Mouse (Mus musculus): Measurements from ENCODE around the gene Hook1.
"Not testable (repeated sequence)": the region's sequence is repeated elsewhere in the genome, so short reads cannot be mapped to it uniquely, and the experiment has no call there.

Hook1 gene

GRCm38 (mm10) chr4:95966928-95967724 is at the start of gene Hook1:
Gene Hook1, plus strand, starts transcription at chr4:95967240.
- peak; percentile 88 for DNase-seq (ENCODE audit: extremely low spot score, low spot score)

DNA sequence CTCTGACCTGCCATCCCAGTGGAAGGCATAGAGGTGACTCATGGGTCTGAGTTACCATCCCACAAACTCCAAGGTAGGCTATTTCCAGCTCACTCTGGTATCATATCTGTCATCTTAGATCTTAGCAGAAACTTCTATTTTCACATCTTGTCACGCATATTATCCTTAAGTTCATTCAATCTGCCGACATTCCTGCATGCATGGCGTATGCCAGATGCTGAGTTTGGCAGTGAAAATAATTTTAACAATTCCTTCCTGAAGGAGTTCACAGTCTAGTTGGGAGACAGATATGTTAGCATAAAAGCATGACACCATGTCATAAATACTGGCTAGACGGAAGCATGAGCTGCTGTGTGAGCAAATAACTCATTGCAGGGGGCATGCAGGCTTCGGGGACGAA is 49.3 kb upstream of the Hook1 start:
- DNase-seq (ENCODE audit: extremely low spot score, low spot score): no peak

DNA sequence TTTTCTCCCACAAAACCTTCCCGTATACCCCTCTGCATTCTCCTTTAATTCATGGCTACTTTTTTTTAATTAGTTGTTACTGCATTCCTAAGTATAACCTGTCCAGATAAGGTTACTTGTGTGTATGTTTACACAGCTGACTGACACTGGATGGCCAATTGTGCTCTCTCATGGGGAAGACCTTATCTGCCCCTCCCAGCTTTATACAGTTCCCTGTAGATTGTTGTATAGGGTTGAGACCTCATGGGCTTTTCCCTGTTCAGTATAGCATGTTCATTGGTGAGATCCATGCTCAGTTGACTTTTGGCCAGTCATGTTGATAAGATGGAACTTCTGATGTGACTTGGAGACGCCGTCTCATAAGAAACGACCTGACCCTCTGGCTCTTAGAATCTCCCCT is 46.6 kb upstream of the Hook1 start:
- no peak for DNase-seq (ENCODE audit: extremely low spot score, low spot score)

- DNase-seq (ENCODE audit: extremely low spot score, low spot score): peak; percentile 81
Observed at GRCm38 (mm10) chr4:95924210-95925184, 42.5 kb upstream of the Hook1 start.

DNA sequence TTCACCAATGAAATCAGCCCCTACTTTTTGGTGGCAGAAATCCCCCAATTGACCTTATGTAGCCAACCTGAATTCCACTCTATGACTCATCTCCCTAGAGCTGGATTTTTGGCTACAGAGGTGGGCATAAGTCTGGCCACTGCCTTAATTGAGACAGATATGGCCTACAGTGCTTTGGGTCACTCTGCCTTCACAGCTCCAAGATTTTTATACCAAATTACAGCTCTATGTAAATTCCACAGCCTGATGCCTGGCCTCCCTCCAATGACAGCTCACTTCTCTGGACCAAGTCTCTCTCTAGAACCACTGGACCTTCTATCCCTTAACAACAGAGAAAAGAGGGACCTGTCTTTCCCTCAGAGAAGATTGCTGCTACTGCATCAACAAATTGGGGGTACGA is 38.2 kb upstream of the Hook1 start:
- DNase-seq (ENCODE audit: extremely low spot score, low spot score): no peak

- DNase-seq (ENCODE audit: extremely low spot score, low spot score): no peak
Observed at GRCm38 (mm10) chr4:95929936-95930335, 37.1 kb upstream of the Hook1 start.

- DNase-seq (ENCODE audit: extremely low spot score, low spot score): no peak
Observed at GRCm38 (mm10) chr4:95931331-95931730, 35.7 kb upstream of the Hook1 start.

DNA sequence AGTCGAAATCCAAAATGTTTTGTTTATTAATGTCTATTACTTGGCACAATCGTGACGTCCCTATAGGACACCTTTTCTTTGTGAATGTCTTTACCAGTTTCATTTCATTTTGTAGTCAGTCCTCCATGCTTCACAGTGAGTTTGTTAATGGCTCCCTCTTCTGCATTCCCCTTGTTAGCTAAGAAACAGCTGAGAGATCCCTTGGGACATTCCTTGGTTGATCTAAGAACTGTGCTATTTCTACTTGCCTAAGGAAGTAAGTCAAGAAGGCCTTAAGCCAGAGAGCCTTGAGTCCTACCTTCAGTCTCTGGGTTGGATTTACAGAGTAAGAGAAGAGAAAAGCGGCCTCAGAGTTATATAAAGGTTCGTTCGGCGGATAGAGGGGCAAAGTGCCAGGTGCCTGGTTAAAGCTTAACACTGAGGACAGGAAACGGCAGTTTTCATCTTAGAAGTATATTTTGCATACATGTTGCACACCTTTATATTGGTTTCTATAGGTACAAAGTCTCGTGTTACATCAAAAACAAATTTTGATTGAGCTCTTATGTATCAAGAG is 33.2 kb upstream of the Hook1 start:
- no peak for DNase-seq (ENCODE audit: extremely low spot score, low spot score)

DNA sequence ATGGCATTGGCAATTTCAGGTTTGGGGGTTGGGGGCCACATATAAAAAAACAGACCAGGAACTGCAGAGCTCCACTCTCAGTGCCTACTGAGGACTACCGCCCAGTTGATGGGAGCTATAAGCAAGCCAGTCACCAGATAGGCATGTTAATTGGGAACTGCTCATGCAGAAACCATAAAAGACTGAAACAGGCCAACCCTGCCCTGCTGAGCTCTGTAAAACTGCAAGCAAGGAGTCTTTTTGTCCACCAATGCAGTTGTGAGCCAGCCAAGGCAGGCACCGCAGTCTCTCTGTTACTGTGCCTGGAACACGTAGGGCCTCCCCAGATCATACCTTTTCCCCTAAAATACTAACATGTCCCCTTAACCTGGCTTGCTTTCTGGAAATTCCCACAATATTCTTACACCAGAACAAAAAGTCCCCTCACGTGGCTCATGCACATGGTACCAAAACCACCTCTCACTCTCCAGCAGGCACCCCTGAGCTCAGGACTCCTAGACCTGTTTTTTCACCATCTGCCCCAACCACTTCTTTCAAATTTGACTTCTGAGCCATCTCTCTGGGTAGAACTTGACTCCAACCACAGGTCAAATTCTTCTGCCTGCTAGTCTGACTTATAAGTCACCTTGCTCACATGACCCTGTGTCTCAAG is 32.5 kb upstream of the Hook1 start:
- no peak for DNase-seq (ENCODE audit: extremely low spot score, low spot score)

DNA sequence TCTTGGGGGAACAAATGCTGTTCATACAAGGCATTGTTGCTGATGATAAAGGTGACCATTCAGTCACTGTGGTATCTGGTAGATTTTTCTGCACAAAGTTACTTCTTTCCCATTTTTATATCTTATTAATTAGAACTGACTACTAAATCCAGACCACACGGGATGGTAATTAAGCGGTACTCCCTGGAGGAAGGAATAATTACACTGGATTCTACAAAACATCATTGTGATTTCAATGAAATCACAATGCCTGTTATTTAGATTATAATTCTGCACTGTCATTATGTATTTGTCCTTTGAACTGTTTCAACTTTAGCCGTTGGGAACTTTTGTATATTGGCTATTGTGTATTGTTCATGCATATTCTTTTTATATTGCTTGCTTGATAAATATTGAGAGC is 28.3 kb upstream of the Hook1 start:
- DNase-seq (ENCODE audit: extremely low spot score, low spot score): no peak

GRCm38 (mm10) chr4:95947896-95948295 is 19.1 kb upstream of the Hook1 start:
- DNase-seq (ENCODE audit: extremely low spot score, low spot score): no peak

GRCm38 (mm10) chr4:95953328-95953727 is 13.7 kb upstream of the Hook1 start:
- DNase-seq (ENCODE audit: extremely low spot score, low spot score): no peak

DNA sequence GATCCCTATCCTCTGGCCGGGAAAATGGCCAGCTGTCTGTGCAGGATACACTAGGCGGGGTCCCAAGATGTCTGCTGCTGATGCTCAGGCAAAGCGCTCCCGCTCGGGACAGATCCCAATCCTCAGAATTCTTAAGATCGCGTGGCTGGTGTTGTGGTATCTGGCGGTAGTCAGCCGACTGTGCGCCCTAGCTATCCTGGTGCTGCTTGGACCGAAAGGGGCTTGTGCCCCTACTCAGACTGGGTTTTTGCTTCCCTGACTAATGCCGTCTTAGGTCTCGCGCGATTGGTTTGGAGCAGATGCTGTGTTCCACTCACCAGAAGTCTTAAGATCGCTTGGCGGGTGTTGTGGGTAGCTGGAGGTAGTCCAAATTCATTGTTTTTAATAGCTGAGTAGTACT is 15.2 kb downstream of the Hook1 start:
- DNase-seq (ENCODE audit: extremely low spot score, low spot score): not testable (repeated sequence)

- no peak for DNase-seq (ENCODE audit: extremely low spot score, low spot score)
Observed at GRCm38 (mm10) chr4:96016875-96017274, 49.8 kb downstream of the Hook1 start.

- DNase-seq (ENCODE audit: extremely low spot score, low spot score): no peak
Observed at GRCm38 (mm10) chr4:96022803-96023202, 55.8 kb downstream of the Hook1 start.

DNA sequence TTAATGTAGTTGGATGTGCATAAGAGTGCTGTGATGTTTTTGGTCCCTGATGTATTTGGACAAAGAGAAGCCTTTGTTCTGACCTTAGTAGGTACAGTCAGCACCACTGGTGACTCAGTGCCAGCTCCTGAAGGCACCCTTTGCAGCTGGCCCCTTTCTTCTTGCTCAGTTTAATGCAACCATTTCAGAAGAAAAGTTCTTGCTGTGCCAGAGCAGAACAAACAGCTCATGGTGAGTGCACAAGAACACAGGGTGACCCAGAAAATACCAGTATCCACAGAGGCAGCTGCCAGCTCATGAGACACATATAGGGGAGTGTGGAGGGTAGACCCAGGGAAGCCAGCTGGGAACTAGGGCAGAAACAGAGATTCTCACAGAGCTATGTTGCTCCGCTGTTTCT is 61.4 kb downstream of the Hook1 start:
- DNase-seq (ENCODE audit: extremely low spot score, low spot score): no peak

GRCm38 (mm10) chr4:96060106-96060505 is 93.1 kb downstream of the Hook1 start:
- no peak for DNase-seq (ENCODE audit: extremely low spot score, low spot score)

- no peak for DNase-seq (ENCODE audit: extremely low spot score, low spot score)
Observed at GRCm38 (mm10) chr4:96062045-96062444, 95.0 kb downstream of the Hook1 start.

All from neural tube, embryonic 10.5 days (tissue).